In the genomic region with DNA sequence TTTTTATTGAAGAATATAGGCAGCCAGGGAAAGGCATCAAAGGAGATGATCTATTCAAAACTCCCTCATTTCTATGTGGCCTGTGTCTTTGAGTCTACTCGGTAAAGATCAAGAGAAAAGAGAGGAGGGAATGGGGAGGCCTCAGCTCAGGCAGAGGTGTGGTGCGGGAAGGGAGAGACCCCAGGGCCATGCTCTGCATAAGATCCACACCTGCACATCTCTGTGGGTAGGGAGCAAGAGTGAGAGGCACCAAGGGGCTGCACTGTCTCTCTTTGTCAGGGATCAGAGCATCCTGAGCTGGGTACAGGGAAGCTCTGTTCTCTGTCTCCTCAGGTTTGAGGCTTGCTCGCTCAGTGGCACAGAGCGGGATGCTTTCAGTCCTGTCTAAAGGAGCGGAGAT, we compare ENCODE assay signal across 32 mouse cellular contexts. TPM values are rescaled to one million over a fixed set of nuclear protein-coding genes. Genes with fewer than 3 reads are reported as not detected.
"Had no signal": no experiment of that assay in that cellular context is flagged by ENCODE, and none has a peak within 500 bp of the region (broad histone marks: within the 10 kb centered on the region; RNA-seq: fewer than 3 reads in every experiment).

No protein-coding gene starts in this region.

- H3K9ac ChIP-seq: heart, embryonic 12.5 days; hindbrain, embryonic 12.5 days; hindbrain, embryonic 14.5 days; limb, embryonic 13.5 days; limb, embryonic 15.5 days; liver, embryonic 12.5 days had no signal

- H3K4me1 ChIP-seq: heart, embryonic 10.5 days; heart, embryonic 12.5 days; hindbrain, embryonic 10.5 days; hindbrain, embryonic 12.5 days; limb, embryonic 13.5 days; limb, embryonic 15.5 days; liver, embryonic 12.5 days had no signal

- H3K36me3 ChIP-seq: heart, embryonic 10.5 days; heart, embryonic 12.5 days; hindbrain, embryonic 10.5 days; hindbrain, embryonic 12.5 days; limb, embryonic 13.5 days; limb, embryonic 15.5 days; liver, embryonic 12.5 days had no signal

- H3K9me3 ChIP-seq: heart, embryonic 10.5 days; heart, embryonic 12.5 days; hindbrain, embryonic 10.5 days; hindbrain, embryonic 12.5 days; limb, embryonic 13.5 days; limb, embryonic 15.5 days; liver, embryonic 12.5 days had no signal

- H3K4me2 ChIP-seq: heart, embryonic 12.5 days; hindbrain, embryonic 12.5 days; hindbrain, embryonic 14.5 days; limb, embryonic 13.5 days; limb, embryonic 15.5 days; liver, embryonic 12.5 days had no signal

- DNase-seq: gastrocnemius, adult 2 months; gastrocnemius, postnatal 10 days; gastrocnemius, postnatal 25 days; heart, adult 2 months; heart, postnatal 10 days; heart, postnatal 4 days; kidney, adult 18-20 months; kidney, adult 8-10 months; kidney, postnatal 10 days; kidney, postnatal 36 days; layer of hippocampus, adult 9-11 months; layer of hippocampus, postnatal 36 days; left cerebral cortex, postnatal 4 days had no signal

- H3K27me3 ChIP-seq: hindbrain, embryonic 12.5 days; limb, embryonic 13.5 days; limb, embryonic 15.5 days; liver, embryonic 12.5 days had no signal

- ATAC-seq: hindbrain, embryonic 16.5 days; intestine, postnatal 0 days; liver, embryonic 12.5 days had no signal

- H3K27ac ChIP-seq: gastrocnemius, adult 2 months; heart, adult 2 months; heart, embryonic 10.5 days; hindbrain, embryonic 10.5 days; hindbrain, embryonic 12.5 days; hindbrain, embryonic 14.5 days; limb, embryonic 13.5 days; limb, embryonic 15.5 days; liver, embryonic 12.5 days had no signal

- H3K4me3 ChIP-seq: gastrocnemius, adult 2 months; heart, adult 2 months; heart, embryonic 10.5 days; heart, embryonic 12.5 days; hindbrain, embryonic 10.5 days; hindbrain, embryonic 12.5 days; limb, embryonic 13.5 days; limb, embryonic 15.5 days; liver, embryonic 12.5 days had no signal

RNA-seq across cellular contexts. Expression of gene 4930583I09Rik, which starts 8.4 kb away (rescaled TPM):
- polyA plus RNA-seq: frontal cortex, adult 2 months; heart, adult 2 months; heart, embryonic 10.5 days; heart, embryonic 12.5 days; heart, embryonic 14.5 days; heart, embryonic 16.5 days; hindbrain, embryonic 10.5 days; hindbrain, embryonic 12.5 days; hindbrain, embryonic 14.5 days; hindbrain, embryonic 16.5 days; intestine, embryonic 14.5 days; intestine, postnatal 0 days; kidney, embryonic 14.5 days; kidney, embryonic 16.5 days; large intestine, adult 2 months; limb, embryonic 11.5 days; limb, embryonic 13.5 days; limb, embryonic 15.5 days; liver, adult 2 months; liver, embryonic 12.5 days had no signal
